Mouse (Mus musculus) limb, embryonic 11.5 days (tissue): ENCODE data around the gene Actl10. TPM values are rescaled to one million over a fixed set of nuclear protein-coding genes. Genes with fewer than 3 reads are reported as not detected.

Experiments
- ATAC-seq: fragments of 200-750 bp; cut with Nextera tagmentation; 2 replicates; pipeline ENCODE4 v1.8.0; 2017; ENCODE audit warnings: low read depth; ENCODE audit not compliant: insufficient number of reproducible peaks, low FRiP score, low TSS enrichment
- DNase-seq: peaks from one replicate; pipeline ENCODE4 v3.0.0-alpha.2; 2015; ENCODE audit warnings: low spot score
- H3K27ac ChIP-seq: fragments of 300-500 bp; sonication (generic); replicated peaks from 2 replicates; pipeline ENCODE4 v1.5.1; 2014; ENCODE audit warnings: low read depth, mild to moderate bottlenecking, low read length
- H3K27me3 ChIP-seq: fragments of 300-500 bp; sonication (generic); 2 replicates; pipeline ENCODE4 v1.6.1; 2014; ENCODE audit warnings: mild to moderate bottlenecking, low read length, mixed read lengths; ENCODE audit not compliant: control insufficient read depth, insufficient read depth
- H3K36me3 ChIP-seq: fragments of 300-500 bp; sonication (generic); 2 replicates; pipeline ENCODE4 v1.6.1; 2014; ENCODE audit warnings: mild to moderate bottlenecking, low read length, moderate library complexity, mixed read lengths; ENCODE audit not compliant: control insufficient read depth, insufficient read depth
- H3K4me1 ChIP-seq: fragments of 300-500 bp; sonication (generic); 2 replicates; pipeline ENCODE4 v1.6.1; 2014; ENCODE audit warnings: low read length, mixed read lengths; ENCODE audit not compliant: control insufficient read depth, insufficient read depth
- H3K4me2 ChIP-seq: fragments of 300-500 bp; sonication (generic); 2 replicates; pipeline ENCODE4 v1.6.1; 2014; ENCODE audit warnings: low read depth, mild to moderate bottlenecking, moderate library complexity; ENCODE audit not compliant: severe bottlenecking
- H3K4me3 ChIP-seq: fragments of 300-500 bp; sonication (generic); 2 replicates; pipeline ENCODE4 v1.5.1; 2014; ENCODE audit warnings: low read depth, low read length
- H3K9ac ChIP-seq: fragments of 300-500 bp; sonication (generic); 2 replicates; pipeline ENCODE4 v1.6.1; 2014; ENCODE audit warnings: mild to moderate bottlenecking, low read length
- H3K9me3 ChIP-seq: fragments of 300-500 bp; sonication (generic); 2 replicates; pipeline ENCODE4 v1.6.1; 2016; ENCODE audit warnings: low read length; ENCODE audit not compliant: control insufficient read depth
- WGBS: fragments of 180-500 bp; shearing (Covaris S2); extraction: QIAGEN DNeasy Blood & Tissue Kit; methylation state at CpG from one replicate; pipeline ENCODE4 v1.1.7; 2014; 5-methylcytosine and 5-hydroxymethylcytosine counted together
- polyA plus RNA-seq: library from polyadenylated mRNA; unstranded; fragments of >200 nt; fragmentation: Nextera tagmentation; extraction: Ambion mirVana; gene quantifications from 2 replicates; pipeline ENCODE4 v1.2.1, GENCODE M21; 2014

Gene Actl10
- polyA plus RNA-seq, 1 experiment from 2014 or later, result 0.19 TPM

DNA sequence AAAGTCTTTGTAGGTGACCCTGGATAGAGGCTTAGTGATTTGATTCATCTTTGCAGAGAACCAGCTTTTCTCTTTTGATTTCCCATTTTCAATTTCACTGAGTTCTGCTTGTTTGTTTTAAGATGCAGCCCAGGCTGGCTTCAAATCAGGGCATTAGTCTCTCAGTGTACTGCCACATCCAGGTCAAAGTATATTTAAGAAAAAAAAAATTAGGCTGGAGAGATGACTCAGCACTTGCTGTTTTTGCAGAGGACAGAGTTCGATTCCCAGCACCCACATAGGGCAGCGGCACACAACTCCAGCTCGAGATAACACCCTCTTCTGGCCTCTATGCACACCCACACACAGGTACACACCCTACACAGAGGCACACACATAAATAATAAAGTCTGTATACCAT is 39.7 kb downstream of the Actl10 start:
- Histone ChIP-seq H3K9ac (no peak overlapping the region), H3K27ac (no peak overlapping the region), H3K4me1 (no peaks in the 10 kb centered on the region), H3K9me3 (peaks cover 2% of the 10 kb centered on the region; the same call in 1 of the 2 replicates), H3K4me2 (no peak overlapping the region), H3K27me3 (no peaks in the 10 kb centered on the region), H3K36me3 (no peaks in the 10 kb centered on the region), H3K4me3 (no peak overlapping the region)
- no peak for ATAC-seq
- no peak for DNase-seq
- WGBS, result 85% methylated on average over 3 of the region's 3 CpGs

- 70% methylated on average over 3 of the region's 3 CpGs for WGBS
- DNase-seq, result peak; percentile 36
- H3K4me2 ChIP-seq, result no peak overlapping the region
Observed at GRCm38 (mm10) chr2:154593025-154593424, 41.4 kb downstream of the Actl10 start.

GRCm38 (mm10) chr2:154595775-154596174 is 44.2 kb downstream of the Actl10 start:
- WGBS, result 85% methylated on average over 5 of the region's 5 CpGs
- H3K9ac ChIP-seq, result no peak overlapping the region
- H3K27ac ChIP-seq, result no peak overlapping the region
- no peaks in the 10 kb centered on the region for H3K27me3 ChIP-seq
- no peak overlapping the region for H3K4me3 ChIP-seq
- H3K9me3 ChIP-seq, result peaks cover 2% of the 10 kb centered on the region; the same call in 1 of the 2 replicates
- H3K36me3 ChIP-seq, result no peaks in the 10 kb centered on the region
- DNase-seq (no peak), ATAC-seq (no peak)
- H3K4me2 ChIP-seq, result no peak overlapping the region
- H3K4me1 ChIP-seq, result no peaks in the 10 kb centered on the region

More at GRCm38 (mm10) chr2:154593025-154593424, 41.4 kb downstream of the Actl10 start:
- Histone ChIP-seq H3K9me3 (peaks cover 2% of the 10 kb centered on the region; the same call in 1 of the 2 replicates), H3K9ac (no peak overlapping the region), H3K4me3 (no peak overlapping the region), H3K27me3 (no peaks in the 10 kb centered on the region), H3K4me1 (no peaks in the 10 kb centered on the region), H3K27ac (no peak overlapping the region), H3K36me3 (no peaks in the 10 kb centered on the region)
- no peak for ATAC-seq

GRCm38 (mm10) chr2:154597399-154597798 is 45.8 kb downstream of the Actl10 start:
- Histone ChIP-seq H3K27ac (no peak overlapping the region), H3K4me2 (no peak overlapping the region), H3K4me3 (no peak overlapping the region), H3K9me3 (peaks cover 2% of the 10 kb centered on the region; the same call in 1 of the 2 replicates), H3K9ac (no peak overlapping the region), H3K36me3 (no peaks in the 10 kb centered on the region), H3K27me3 (no peaks in the 10 kb centered on the region), H3K4me1 (no peaks in the 10 kb centered on the region)
- DNase-seq, result no peak
- 84% methylated on average over 3 of the region's 3 CpGs for WGBS
- ATAC-seq, result no peak

GRCm38 (mm10) chr2:154600586-154600985 is 49.0 kb downstream of the Actl10 start:
- 71% methylated on average over 6 of the region's 6 CpGs for whole genome bisulfite sequencing
- DNase-seq (no peak), ATAC-seq (no peak)
- Histone ChIP-seq H3K4me3 (no peak overlapping the region), H3K36me3 (no peaks in the 10 kb centered on the region), H3K9ac (no peak overlapping the region), H3K4me1 (peaks cover 6% of the 10 kb centered on the region; the same call in 1 of the 2 replicates), H3K9me3 (no peaks in the 10 kb centered on the region), H3K4me2 (no peak overlapping the region), H3K27ac (no peak overlapping the region), H3K27me3 (no peaks in the 10 kb centered on the region)

DNA sequence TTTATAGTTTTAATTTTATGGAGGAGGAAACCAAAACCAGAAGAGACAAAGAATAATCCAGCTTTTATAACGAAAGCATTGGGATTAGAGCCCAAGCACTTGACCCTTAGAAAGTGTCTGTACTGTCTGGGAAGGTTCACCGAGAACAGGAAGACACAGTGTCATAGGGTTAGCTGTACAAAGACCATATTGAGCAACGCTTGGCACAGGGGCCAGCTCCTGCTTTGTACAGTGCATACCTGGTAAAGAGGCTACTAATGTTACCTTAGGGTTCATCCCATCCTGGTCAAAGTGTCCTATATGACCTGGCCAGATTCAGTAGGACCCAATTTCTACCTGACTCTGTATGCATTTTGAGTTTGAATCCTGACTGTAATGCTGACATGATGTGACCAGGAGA is 49.7 kb downstream of the Actl10 start:
- no peak overlapping the region for H3K27ac ChIP-seq
- no peak overlapping the region for H3K9ac ChIP-seq
- no peak for DNase-seq
- H3K9me3 ChIP-seq, result no peaks in the 10 kb centered on the region
- no peaks in the 10 kb centered on the region for H3K27me3 ChIP-seq
- no peak for ATAC-seq
- WGBS, result 82% methylated on average over 3 of the region's 3 CpGs
- peaks cover 6% of the 10 kb centered on the region; the same call in 1 of the 2 replicates for H3K4me1 ChIP-seq
- H3K4me2 ChIP-seq, result no peak overlapping the region
- no peak overlapping the region for H3K4me3 ChIP-seq
- no peaks in the 10 kb centered on the region for H3K36me3 ChIP-seq

Other genes starting within 250 kb of the Actl10 start
- gene Bpifb9b, start 244.5 kb upstream of the Actl10 start, polyA plus RNA-seq, result not detected in 2 replicates
- 19.8 and 20.3 TPM in 2 replicates for gene Cdk5rap1, start 178.8 kb upstream of the Actl10 start, polyA plus RNA-seq
- 1.7 and 2.2 TPM in 2 replicates for gene Snta1, start 143.7 kb upstream of the Actl10 start, polyA plus RNA-seq
- gene Cbfa2t2, start 115.3 kb upstream of the Actl10 start, polyA plus RNA-seq, result 44.1 and 52.7 TPM in 2 replicates
- gene 1700003F12Rik, start 4.7 kb upstream of the Actl10 start, polyA plus RNA-seq, result 0.95 and 1.0 TPM in 2 replicates
- 1.4 and 1.5 TPM in 2 replicates for gene Necab3, start 7.1 kb downstream of the Actl10 start, polyA plus RNA-seq
- 8.9 and 10.9 TPM in 2 replicates for gene E2f1, start 18.1 kb downstream of the Actl10 start, polyA plus RNA-seq
- gene Pxmp4, start 51.9 kb downstream of the Actl10 start, polyA plus RNA-seq, result 13.5 and 15.9 TPM in 2 replicates
- gene Zfp341, start 61.5 kb downstream of the Actl10 start, polyA plus RNA-seq, result 0.91 and 1.2 TPM in 2 replicates
- 0.43 and 0.67 TPM in 2 replicates for gene 4930519P11Rik, start 61.7 kb downstream of the Actl10 start, polyA plus RNA-seq
- gene Chmp4b, start 99.9 kb downstream of the Actl10 start, polyA plus RNA-seq, result 12.8 and 13.7 TPM in 2 replicates
- not detected in 2 replicates for gene Gm14214, start 218.3 kb downstream of the Actl10 start, polyA plus RNA-seq
- 72.8 and 119 TPM in 2 replicates for gene Raly, start 239.3 kb downstream of the Actl10 start, polyA plus RNA-seq
- 13.8 and 17.7 TPM in 2 replicates for gene a, start 239.6 kb downstream of the Actl10 start, polyA plus RNA-seq